Mouse (Mus musculus) liver, postnatal 0 days (tissue): ENCODE measurements at regions not wholly inside any gene's neighbourhood (a gene's known extent, or its start where the extent isn't known, plus 50 kb on each side); places are given as distances from the start of the nearest gene placed in this dataset.

Experiments used
- CTCF ChIP-seq: sonication (generic); IDR thresholded peaks from 2 replicates; pipeline ENCODE4 v1.5.1; 2016; ENCODE audit warnings: antibody characterized with exemption, low read depth
- EP300 ChIP-seq: IDR thresholded peaks from 2 replicates; pipeline ENCODE4 v1.6.1; 2016; ENCODE audit warnings: antibody characterized with exemption, low read depth, mild to moderate bottlenecking

GRCm38 (mm10) chr14:25306961-25307654 lies 151.9 kb upstream of the Zmiz1 start:
- TF ChIP-seq CTCF, result no peak
- no peak for TF ChIP-seq EP300
